Mouse (Mus musculus) T-helper 17 cell (primary cell): ENCODE data around the gene Ccz1.

Experiments used
- in situ Hi-C, 2 experiments: fragments of 300-600 bp; cut with MboI, MseI; formaldehyde crosslinking; loops; 1 replicate in 1 of 2; 2 replicates in 1 of 2; pipeline ENCODE4 v1.15.1; 2025; ENCODE audit warnings: high pct_unique_total_duplicates in 2 of 2

Ccz1 gene

DNA sequence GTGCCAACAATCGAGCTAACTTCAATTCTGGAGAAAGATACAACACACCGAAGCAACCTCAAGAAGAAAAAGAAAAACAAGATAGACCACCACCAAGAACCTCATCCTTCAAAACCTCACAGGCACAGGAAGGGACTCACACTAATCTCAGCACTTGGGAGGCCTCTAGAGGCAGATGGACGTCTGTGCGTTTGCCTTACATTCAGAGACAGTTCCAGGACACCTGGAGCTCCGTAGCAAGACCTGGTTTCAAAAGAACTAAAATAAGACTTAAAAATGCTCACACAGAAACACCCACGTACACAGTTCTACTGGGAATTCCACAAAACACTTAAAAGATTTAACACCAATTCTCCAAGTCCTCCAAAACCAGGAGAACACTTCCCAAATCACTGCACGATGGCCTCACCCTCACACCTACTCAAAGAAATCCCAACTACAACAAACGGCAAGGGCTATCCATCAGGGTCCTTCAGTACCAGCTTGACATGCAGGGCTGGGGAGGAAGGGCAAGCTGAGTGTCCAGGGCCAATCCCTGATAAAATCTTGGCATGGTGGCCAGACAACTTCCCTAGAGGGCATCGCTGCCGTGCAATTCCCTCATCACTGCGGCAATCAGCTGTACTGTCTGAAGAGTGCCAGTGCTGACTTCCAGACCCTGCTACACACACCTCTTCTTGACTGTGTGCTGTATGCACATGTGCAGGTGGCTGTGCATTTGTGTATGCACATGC, 19.9 kb downstream of the Ccz1 start:
- in situ Hi-C loops, result no loop called here

DNA sequence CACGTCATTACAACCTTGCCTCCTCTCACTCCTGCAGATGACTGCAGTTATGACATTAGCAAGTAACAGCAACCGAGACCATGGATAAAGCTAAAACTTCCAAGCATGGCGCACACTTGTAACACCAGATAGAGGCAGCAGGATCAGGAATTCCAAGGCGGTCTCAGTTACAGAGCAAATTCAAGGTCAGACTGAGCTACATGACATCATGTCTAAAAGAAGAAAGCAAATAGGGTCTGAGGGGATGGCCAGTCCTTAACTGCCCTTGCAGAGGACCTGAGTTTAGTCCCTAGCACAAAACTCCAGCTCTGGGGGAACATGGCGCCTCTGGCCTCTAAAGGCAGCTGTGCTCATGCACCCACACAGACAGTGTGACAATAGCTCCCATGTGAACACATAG, 20.8 kb downstream of the Ccz1 start:
- in situ Hi-C loops, result no loop called here

DNA sequence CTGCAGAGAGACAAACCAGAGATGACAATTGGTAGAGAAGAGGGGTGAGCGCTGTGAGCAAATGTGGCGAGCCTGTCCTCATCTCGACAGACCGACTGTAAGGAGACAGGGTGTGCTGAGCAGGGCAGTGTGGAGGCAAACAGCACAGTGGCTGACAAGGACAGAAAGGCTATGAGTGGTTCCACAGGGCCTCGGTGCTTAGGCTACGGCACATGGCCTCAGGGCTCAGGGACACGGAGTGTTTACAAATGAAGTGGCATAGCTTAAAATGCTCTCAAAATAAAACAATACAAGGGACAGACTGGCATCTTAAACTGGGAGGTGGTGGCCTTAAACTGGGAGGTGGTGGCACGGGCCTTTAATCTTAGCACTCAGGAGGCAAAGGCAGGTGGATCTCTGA, 21.4 kb downstream of the Ccz1 start:
- in situ Hi-C loops, result no loop called here

DNA sequence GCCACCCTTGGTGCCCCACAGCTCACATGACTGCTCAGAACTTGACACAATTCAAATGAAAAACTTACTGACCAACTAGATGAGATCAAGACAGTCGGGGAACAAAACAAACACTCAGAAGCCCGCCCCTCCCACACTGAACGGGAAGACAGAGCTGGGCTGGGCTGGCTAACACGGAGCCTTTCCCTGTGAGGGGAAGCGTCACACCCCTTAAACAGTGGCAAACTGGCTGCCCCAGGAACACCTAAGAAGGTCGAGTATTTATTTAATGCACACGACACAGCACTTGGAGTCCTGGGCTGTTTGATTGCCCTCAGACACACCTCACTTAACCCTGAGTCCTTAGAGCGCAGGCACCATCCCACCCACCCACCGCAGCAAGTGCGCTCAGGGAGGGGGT, 22.0 kb downstream of the Ccz1 start:
- in situ Hi-C loops, result no loop called here

DNA sequence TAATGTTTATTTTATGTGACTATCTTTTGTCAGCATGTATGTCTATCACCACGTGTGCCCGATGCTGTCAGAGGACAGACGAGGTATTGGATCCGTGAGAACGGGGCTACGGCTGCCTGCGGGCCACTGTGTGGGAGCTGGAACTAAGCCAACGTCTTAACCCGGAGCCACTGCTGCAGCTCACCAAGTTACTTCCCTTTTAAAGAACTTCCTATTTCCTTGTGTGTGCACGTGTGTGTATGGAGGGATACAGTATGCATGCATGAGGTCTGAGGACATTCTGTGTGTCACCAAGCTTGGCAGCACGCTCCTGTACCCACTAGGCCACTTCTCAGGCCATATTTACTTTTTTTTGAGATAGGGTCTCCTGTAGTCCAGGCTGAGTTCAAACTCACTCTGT, 24.6 kb downstream of the Ccz1 start:
- in situ Hi-C loops, result no loop called here

DNA sequence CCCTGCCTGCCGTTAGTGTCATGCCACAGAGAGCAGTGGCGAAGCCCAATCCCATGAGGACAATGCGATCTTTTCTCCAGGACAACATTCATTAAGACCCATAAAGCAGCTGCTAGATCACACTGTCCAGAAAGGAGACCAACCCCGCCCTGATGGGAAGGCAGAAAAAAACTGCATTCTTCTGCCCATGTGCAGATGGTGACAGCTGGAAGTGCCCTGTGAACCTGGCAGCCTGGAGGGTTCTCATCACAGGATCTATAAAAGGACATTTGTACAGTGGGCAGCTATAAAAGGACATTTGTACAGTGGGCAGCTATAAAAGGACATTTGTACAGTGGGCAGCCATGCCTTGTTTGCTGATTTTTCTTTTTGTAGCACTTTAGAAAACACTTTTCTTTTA, 25.6 kb downstream of the Ccz1 start:
- in situ Hi-C loops, result no loop called here

DNA sequence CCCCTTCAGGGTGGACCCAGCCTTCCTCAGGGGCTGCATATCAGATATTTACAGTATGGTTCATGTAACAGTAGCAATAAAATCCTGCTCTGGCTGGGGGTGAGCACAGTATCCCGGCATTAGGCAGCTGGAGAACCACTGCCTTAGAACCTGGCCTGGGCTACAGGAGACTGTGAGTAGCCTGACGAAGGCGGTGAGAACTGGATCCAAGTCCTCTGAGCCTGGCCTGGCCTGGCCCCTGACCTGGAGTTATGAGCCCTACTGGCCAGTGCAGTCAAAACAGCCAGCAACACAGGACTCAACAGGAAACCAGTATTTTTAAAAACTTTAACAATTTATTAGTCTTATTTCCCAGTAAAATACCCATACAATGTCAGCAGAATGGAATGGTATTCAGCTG, 27.1 kb downstream of the Ccz1 start:
- in situ Hi-C loops, result no loop called here

DNA sequence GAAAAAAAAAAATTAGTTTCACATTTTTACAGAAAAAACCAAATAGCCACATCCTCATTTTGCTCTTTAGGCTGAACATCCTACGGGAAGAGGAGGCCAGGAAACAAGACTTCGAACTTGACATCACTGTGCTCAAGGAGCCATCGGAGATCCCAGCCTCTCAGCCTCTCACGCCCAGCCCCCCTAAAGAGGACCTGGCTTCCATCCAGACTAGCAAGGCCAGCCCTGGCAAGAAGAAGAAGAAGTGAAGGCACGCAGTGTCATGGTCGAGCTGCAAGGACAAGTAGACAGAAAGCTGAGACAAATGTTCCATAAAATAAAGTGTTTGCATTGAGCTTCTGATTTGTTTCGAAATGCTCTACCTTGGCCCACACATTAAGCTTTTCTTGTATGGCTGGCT, 29.3 kb downstream of the Ccz1 start:
- in situ Hi-C loops, result no loop called here

DNA sequence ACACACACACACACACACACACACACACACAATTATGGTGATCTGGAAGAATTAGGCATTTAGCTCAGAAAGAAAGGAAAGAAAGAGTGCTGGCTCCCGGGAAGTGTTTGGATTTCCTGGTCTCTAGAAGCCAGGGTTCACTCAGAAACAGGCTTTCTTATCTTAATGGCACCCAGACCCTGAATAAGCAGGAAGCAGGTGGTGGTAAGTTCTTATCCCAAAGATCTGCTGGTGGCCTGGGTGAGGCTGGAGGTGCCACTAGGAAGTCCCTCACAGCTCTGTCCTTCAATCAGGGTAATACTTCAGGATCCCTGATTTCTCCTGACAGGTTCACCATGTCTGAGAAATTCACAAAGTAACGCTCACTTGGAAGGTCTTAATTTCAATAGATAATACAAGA, 32.3 kb downstream of the Ccz1 start:
- in situ Hi-C loops, result no loop called here

DNA sequence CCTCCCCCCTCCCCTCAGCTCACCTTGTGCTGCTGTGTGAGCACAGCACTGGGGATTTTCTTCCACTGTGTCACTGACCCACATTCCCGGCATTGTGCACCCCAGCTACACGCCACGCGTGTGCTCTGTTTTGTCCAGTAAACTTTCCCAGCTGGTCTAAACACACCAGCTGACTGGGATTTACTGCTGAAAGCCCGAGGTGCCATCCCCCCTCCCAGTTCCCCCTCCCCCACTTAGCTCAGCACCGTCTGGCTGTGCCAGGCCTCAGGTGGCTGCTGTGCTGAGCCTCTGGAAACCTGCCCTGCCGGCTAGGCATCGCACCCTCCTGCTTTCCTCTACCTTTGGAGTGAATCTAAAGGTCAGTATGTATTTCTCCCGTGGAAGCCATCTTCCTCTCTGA, 33.8 kb downstream of the Ccz1 start:
- in situ Hi-C loops, result no loop called here

DNA sequence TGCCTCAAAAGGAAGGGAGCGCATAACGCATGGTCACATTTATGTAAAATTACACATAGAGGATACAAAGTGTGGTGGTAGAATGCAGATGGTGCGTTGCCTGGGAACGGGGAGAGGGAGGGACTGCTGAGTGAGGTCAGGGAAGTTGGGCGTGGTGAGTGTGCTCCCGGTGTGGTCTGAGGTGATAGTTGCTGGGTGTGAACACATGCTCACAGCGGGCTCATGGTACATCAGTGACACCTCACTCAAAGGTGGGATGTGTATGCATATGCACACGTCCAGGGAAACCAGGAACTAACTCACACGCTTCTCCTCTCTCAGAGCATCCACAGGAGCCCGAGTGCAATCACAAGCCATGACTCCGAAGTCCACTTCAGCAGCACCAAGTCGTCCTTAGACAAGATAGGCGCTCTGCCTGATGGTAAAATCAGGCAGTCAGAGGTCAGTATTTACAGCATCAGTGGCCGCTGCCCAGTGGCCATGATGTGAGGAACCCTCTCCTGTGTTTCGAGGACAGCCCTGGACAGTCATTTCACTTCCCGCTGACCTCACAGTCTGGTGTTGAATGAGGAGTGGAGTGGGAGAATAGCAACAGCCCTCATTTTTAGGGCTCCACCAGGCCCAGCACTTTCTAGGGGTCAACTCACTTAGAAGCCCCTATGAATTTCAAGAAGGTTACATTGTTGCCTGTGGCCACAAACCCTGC, 37.8 kb downstream of the Ccz1 start:
- in situ Hi-C loops, result no loop called here

DNA sequence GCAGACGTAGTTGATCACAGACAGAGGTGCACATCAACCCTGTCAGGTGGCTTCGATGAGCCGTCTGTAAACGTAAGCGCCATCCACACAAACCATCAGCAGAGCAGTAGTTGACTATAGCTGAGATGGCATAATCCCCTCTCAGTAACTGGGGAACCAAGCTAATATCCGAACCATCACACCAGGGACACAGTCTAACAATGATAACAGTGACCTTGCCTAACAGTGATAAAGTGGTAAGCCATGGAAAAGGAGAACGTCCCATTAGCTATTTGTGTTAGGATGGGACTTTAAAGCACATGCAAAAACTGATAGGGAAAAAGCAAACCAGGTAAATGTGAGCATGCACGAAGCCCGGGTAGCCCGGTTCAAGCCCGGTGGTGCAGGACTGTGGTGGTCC, 38.4 kb downstream of the Ccz1 start:
- in situ Hi-C loops, result no loop called here

DNA sequence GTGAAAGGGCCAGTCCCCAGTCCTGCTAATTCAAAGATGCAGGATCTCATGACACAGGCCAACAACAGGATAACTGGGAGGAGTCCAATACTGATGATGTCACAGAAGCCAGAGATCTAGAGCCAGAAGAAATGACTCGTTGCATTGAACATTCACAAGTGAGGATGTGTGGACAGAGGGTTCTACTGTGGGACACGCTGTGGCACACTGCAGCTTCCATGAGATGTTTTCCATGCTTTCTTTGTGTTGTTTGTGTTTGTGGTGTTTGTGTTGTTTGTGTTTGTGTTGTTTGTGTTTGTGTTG, 39.1 kb downstream of the Ccz1 start:
- in situ Hi-C loops, result no loop called here

DNA sequence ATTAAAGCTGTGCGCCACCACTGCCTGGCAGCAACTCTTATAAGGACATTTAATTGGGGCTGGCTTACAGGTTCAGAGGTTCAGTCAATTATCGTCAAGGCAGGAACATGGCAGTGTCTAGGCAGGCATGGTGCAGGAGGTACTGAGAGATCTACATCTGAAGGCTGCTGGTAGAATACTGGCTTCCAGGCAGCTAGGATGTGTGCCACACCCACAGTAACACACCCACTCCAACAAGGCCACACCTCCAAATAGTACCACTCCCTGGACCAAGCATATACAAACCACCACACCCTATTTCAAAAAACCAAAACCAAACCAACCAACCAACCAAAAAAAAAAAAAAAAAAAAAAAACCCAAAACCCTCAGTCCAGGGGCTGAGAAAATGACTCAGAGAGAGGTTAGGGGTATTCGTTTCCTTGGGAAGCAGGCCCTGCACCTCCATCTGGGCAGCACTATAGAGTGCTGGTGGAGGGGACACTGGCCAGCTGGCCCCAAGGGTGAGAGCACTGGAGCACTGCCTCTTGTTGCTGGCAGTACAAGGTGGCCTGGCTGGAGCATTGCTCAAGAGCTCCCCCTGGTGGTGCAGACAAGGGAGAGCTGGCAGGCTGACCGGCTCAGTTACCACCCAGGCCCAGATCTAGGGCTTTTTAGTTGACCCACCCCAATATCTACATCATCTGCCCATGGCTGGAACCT, 39.6 kb downstream of the Ccz1 start:
- in situ Hi-C loops, result no loop called here

DNA sequence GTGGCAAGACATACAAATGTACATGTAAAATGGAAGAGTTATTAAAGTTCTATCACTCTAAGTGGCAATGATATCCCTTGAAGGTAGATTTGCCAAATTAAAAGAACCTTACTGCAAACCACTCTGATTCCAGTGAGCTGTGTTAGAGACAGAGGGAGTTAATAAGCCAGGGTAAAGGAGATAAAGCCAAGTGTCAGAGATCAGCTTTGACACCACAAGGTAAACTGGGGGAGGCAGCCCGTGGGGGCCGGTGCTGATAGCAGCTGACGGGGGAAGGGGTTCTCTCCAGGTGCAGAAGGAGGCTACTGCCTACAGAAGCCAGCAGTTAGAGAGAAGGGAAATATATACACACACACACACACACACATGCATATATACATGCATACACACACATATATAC, 42.0 kb downstream of the Ccz1 start:
- in situ Hi-C loops, result no loop called here

DNA sequence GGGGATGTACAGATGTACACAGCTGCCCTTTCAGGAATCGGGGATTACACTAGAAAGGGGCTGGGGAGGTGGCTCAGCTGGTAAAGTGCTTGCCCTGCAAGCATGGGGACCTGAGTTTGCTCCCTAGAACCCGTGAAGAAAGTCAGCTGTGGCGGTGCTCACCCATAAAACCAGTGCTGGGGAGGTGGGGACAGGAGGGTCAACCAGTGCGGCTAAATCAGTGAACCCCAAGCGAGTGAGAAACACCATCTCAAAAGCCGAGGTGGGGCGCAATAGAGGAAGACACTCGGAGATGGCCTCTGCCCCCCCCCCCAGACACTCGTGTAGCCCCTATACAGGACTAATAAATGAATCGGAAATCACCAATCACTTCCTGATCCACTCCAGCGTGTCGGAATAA, 48.0 kb downstream of the Ccz1 start:
- in situ Hi-C loops, result no loop called here

DNA sequence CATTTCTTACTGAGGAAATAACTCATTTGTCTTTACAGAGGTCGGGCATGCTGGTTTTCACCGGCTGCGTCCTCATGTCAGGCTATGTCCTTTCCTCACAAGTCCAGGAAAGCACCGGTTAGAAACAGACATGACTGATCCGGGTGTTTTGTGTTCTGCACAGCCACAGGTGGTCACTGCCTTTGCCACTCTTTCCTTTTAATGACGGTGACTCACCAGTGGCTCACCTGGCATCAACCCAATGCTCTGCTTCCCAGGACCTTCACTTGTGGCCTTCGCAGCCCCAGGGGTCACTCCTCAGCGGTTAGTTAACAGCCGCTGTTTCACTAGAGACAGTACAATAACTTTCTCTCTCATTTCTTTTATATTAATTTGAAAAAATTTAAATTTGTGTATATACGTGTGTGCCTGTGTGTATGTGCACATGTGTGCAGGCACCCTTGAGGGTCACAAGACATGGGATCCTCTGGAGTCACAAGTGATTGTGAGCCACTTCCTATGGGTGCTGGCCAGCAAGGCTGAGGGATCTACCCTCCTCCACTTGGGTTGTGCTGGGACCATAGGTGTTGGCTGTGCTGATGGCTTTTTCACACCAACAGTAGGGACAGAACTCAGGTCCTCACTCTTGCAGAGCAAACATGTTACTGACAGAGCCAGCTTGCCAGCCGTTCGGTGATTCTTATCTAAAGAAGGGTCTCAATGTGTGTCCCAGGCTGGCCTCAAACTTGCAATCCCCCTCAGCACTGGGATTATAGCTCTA, 48.9 kb downstream of the Ccz1 start:
- in situ Hi-C loops, result no loop called here

DNA sequence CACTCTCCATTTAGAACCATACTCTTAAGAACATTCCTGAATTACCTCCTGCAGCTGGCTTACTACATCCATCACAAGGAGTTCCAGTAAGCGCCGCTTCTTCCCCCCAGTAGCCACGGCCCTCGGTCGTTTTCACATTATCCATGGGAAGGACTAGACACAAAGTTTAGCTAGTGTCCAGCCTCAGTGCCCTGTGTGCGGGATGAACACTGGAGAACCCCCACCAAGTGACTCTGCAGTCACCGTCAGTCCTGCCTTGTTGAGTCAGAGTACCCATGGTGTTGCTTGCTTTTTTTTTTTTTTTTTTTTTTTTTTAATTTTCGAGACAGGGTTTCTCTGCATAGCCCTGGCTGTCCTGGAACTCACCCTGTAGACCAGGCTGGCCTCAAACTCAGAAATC, 53.5 kb downstream of the Ccz1 start:
- in situ Hi-C loops, result no loop called here

DNA sequence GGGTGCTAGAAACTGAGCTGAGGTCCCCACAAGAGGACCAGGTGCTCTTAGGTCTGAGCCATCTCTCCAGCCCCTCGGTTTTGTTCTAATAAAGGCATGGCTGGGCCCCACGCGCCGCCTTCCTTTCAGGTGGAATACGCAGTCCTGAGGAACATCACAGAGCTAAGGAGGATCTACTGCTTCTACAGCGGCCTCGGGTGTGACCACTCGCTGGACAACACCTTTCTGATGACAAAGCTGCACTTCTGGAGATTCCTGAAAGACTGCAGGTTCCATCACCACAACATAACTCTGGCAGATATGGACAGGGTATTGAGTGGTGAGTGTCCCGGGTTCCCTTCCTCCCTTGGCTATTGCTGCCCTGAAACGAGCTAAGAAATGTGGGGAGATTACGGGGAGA, 55.1 kb downstream of the Ccz1 start:
- in situ Hi-C loops, result no loop called here

DNA sequence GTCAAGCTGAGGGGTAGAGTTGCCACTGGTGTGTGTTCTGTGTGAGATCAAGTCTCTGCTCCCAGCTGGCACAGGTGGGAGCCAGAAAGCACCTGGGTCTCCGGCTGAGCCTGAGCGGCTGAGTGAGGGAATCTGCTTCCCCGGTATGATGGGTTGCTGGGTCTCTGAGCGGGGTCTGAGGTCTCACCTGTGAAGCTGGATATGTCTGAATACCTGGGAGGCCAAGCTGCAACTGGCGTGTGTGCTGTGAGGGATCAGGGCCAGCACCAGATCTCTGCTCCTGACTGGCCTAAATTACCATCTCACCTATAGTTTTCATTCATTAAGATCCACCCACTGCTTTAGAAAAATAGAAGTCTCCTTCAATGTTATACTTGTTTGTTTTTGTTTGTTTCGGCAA, 57.6 kb downstream of the Ccz1 start:
- in situ Hi-C loops, result no loop called here

DNA sequence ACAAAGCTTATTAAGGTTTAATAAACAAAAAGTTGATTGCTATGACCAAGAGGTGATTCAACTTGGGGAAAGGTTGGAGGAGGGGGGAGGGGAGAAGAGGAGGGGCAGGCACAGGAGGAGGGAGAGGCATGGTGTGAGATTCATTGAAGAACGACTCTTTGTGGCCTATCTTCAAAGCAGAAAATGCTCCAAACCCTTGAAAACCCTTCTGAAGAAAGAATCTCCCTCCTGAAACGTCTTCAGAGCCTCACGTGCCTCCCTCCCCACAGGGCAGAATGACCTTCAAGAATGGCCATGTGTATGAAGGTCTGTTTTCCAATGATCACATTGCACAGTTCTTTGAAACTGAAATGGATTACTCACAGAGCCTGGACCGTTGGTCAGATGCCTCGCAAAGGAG, 64.7 kb downstream of the Ccz1 start:
- in situ Hi-C loops, result no loop called here

DNA sequence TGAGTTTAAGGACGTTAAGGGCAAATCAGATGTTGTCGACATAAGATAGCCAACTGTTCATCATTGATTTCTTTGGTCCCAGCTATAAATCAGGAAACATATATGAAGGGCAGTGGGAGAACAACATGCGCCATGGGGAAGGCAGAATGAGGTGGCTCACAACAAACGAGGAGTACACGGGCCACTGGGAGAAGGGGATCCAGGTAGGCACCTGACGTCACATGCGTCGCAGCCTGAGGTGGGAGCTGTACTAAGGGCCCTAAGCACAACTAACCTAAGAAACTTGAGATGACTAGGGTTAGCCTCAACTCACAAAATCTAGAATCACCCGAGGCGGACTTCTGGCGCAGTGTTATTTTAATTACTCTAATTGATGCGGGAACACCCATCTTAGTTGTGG, 66.3 kb downstream of the Ccz1 start:
- in situ Hi-C loops, result no loop called here
